24 mouse cellular contexts compared by ENCODE assay signal in the genomic region with DNA sequence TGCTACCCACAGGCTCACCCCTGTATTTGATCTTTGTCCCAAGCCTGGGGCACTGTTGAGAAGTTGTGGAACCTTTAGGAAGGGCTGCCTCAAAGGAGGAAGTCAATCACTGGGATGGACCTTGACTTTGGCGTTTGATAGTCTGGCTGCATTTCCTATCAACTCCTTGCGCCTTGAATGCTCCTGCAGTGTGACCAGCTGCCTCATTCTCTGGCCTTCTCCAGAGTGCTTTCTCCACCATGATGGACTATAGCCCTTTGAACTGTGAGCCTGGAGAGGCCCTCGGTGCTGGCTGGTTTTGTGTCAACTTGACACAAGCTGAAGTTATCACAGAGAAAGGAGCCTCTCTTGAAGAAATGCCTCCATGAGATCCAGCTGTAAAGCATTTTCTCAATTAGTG. TPM values are rescaled to one million over a fixed set of nuclear protein-coding genes. Genes with fewer than 3 reads are reported as not detected.
A peak's percentile ranks its signal among the peaks of the same experiment; 100 is the strongest.
DNase-seq lines count a peak whose midpoint lies in the region; ATAC-seq and TF ChIP-seq lines count a peak whose summit lies in the region.
"Had no signal": no experiment of that assay in that cellular context is flagged by ENCODE, and none has a peak within 500 bp of the region (broad histone marks: within the 10 kb centered on the region; RNA-seq: fewer than 3 reads in every experiment).

No protein-coding gene starts in this region.

- 81% methylated on average over 3 of the region's 3 CpGs for WGBS in intestine, embryonic 15.5 days
- 80% methylated on average over 3 of the region's 3 CpGs for WGBS in intestine, embryonic 16.5 days
- 46% methylated on average over 3 of the region's 3 CpGs for WGBS in intestine, postnatal 0 days
- 39% methylated on average over 3 of the region's 3 CpGs for WGBS in small intestine, adult 2 months

- no peaks in the 10 kb centered on the region for H3K27me3 ChIP-seq in intestine, embryonic 15.5 days (replicated peaks)
- H3K27me3 ChIP-seq in intestine, embryonic 16.5 days (replicated peaks; ENCODE audit: control insufficient read depth, insufficient read depth, low read length), result no peaks in the 10 kb centered on the region
- H3K27me3 ChIP-seq in intestine, postnatal 0 days (replicated peaks; ENCODE audit: control insufficient read depth, insufficient read depth, low read length), result no peaks in the 10 kb centered on the region
- no peaks in the 10 kb centered on the region for H3K27me3 ChIP-seq in small intestine, adult 2 months (ENCODE audit: control insufficient read depth, insufficient read depth, low read length)
- H3K27me3 ChIP-seq: CH12.LX, Patski had no signal

- no peak overlapping the region for H3K4me2 ChIP-seq in intestine, embryonic 15.5 days (replicated peaks)
- no peak overlapping the region for H3K4me2 ChIP-seq in intestine, embryonic 16.5 days (ENCODE audit: low read depth, low read length)
- H3K4me2 ChIP-seq in intestine, postnatal 0 days (replicated peaks; ENCODE audit: low read depth), result no peak overlapping the region

- intact Hi-C loops in left cerebral cortex, adult 2 months (cut with DNase I), result no loop called here

- no peak overlapping the region for H3K27ac ChIP-seq in intestine, embryonic 15.5 days
- no peak overlapping the region for H3K27ac ChIP-seq in intestine, embryonic 16.5 days (ENCODE audit: low read length)
- H3K27ac ChIP-seq in intestine, postnatal 0 days (ENCODE audit: low read depth, low read length), result peak overlapping the region; percentile 74
- peak overlapping the region; percentile 93 for H3K27ac ChIP-seq in small intestine, adult 2 months (ENCODE audit: insufficient read depth, low read depth, low read length)
- H3K27ac ChIP-seq in left cerebral cortex, adult 2 months, result no peak overlapping the region

- TF ChIP-seq POLR2A in small intestine, adult 2 months (IDR thresholded peaks at IDR 0.05; ENCODE audit: low read depth, low read length), result no peak

- H3K9me3 ChIP-seq in intestine, embryonic 15.5 days, result no peaks in the 10 kb centered on the region
- 0 out of 2 replicates have a peak, but pooled peaks cover 3% of the 10 kb centered on the region for H3K9me3 ChIP-seq in intestine, embryonic 16.5 days (ENCODE audit: control insufficient read depth, low read length)
- H3K9me3 ChIP-seq in intestine, postnatal 0 days (ENCODE audit: control insufficient read depth), result no peaks in the 10 kb centered on the region

- peak; percentile 48; the same call in 1 of the 2 replicates for ATAC-seq in intestine, embryonic 15.5 days
- peak; percentile 57 for ATAC-seq in intestine, embryonic 16.5 days
- ATAC-seq in intestine, postnatal 0 days, result peak; percentile 84
- ATAC-seq: activated CD4-positive, CD25-positive, alpha-beta regulatory T cell, adult 4 months; CD4-positive, CD25-positive, alpha-beta regulatory T cell, adult 4 months; Patski had no signal

- H3K4me1 ChIP-seq in intestine, embryonic 15.5 days (replicated peaks), result peaks cover 5% of the 10 kb centered on the region; the same call in 1 of the 2 replicates
- peaks cover 3% of the 10 kb centered on the region; the same call in 1 of the 2 replicates for H3K4me1 ChIP-seq in intestine, embryonic 16.5 days (ENCODE audit: control insufficient read depth, insufficient read depth, low read length)
- H3K4me1 ChIP-seq in intestine, postnatal 0 days (replicated peaks; ENCODE audit: control insufficient read depth, insufficient read depth, low read length), result peaks cover 4% of the 10 kb centered on the region; the same call in 1 of the 2 replicates
- peaks cover 20% of the 10 kb centered on the region; the same call in 1 of the 2 replicates for H3K4me1 ChIP-seq in small intestine, adult 2 months (ENCODE audit: control insufficient read depth, insufficient read depth, insufficient read length, low read length)

- no peaks in the 10 kb centered on the region for H3K36me3 ChIP-seq in intestine, embryonic 15.5 days
- no peaks in the 10 kb centered on the region for H3K36me3 ChIP-seq in intestine, embryonic 16.5 days (ENCODE audit: control insufficient read depth, insufficient read depth, low read length)
- no peaks in the 10 kb centered on the region for H3K36me3 ChIP-seq in intestine, postnatal 0 days (ENCODE audit: control insufficient read depth, insufficient read depth)
- H3K36me3 ChIP-seq in small intestine, adult 2 months (ENCODE audit: control insufficient read depth, insufficient read depth, low read length), result no peaks in the 10 kb centered on the region
- H3K36me3 ChIP-seq: G1E had no signal

- no peak for DNase-seq in layer of hippocampus, postnatal 10 days (ENCODE audit: low spot score in 2 of 2)
- DNase-seq in retina, postnatal 1 day, result no peak
- no peak for DNase-seq in MN1 (ENCODE audit: low spot score)
- DNase-seq in left cerebral cortex, adult 2 months (ENCODE audit: extremely low spot score in 1 of 2, low spot score in 2 of 2), result no peak
- DNase-seq: adrenal gland, adult 2 months; adrenal gland, adult 8-10 months; adrenal gland, postnatal 10 days; adrenal gland, postnatal 14 days; adrenal gland, postnatal 25 days; adrenal gland, postnatal 36 days; B cell, adult 2 months; cerebellum, adult 11 months; cerebellum, adult 11-12 months; cerebellum, adult 18-20 months had no signal

- no peak overlapping the region for H3K4me3 ChIP-seq in intestine, embryonic 15.5 days (replicated peaks)
- no peak overlapping the region for H3K4me3 ChIP-seq in intestine, embryonic 16.5 days (ENCODE audit: low read length)
- no peak overlapping the region for H3K4me3 ChIP-seq in intestine, postnatal 0 days (ENCODE audit: low read depth, low read length)
- no peak overlapping the region for H3K4me3 ChIP-seq in small intestine, adult 2 months (ENCODE audit: low read depth, low read length)
- no peak overlapping the region for H3K4me3 ChIP-seq in left cerebral cortex, adult 2 months

- TF ChIP-seq CTCF in intestine, postnatal 0 days (IDR thresholded peaks at IDR 0.05; ENCODE audit: low read depth), result no peak
- no peak for TF ChIP-seq CTCF in small intestine, adult 2 months (IDR thresholded peaks at IDR 0.05; ENCODE audit: extremely low read depth, insufficient read length, insufficient replicate concordance, low read depth, low read length)
- TF ChIP-seq CTCF in left cerebral cortex, adult 2 months (IDR thresholded peaks at IDR 0.05), result no peak

- no peak overlapping the region for H3K9ac ChIP-seq in intestine, embryonic 15.5 days
- H3K9ac ChIP-seq in intestine, embryonic 16.5 days (ENCODE audit: low read depth, low read length), result no peak overlapping the region
- no peak overlapping the region for H3K9ac ChIP-seq in intestine, postnatal 0 days (ENCODE audit: low read depth, low read length)

RNA-seq across cellular contexts. Expression of a gene that starts 10.9 kb away (rescaled TPM):
- 20.3 and 21.8 TPM in 2 replicates for polyA plus RNA-seq in intestine, embryonic 15.5 days (2015; fragmentation: Nextera tagmentation; extraction: Ambion mirVana)
- 25.4 and 27.4 TPM in 2 replicates for polyA plus RNA-seq in intestine, embryonic 16.5 days (2015; fragmentation: Nextera tagmentation; extraction: Ambion mirVana)
- 31.4 and 32.9 TPM in 2 replicates for polyA plus RNA-seq in intestine, postnatal 0 days (2015; fragmentation: Nextera tagmentation; extraction: Ambion mirVana)
- polyA plus RNA-seq in small intestine, adult 2 months (2012; rRNA removed), result 14.4 and 23.7 TPM in 2 replicates
- 10 to 100 TPM; 84.6 to 89.3 TPM for total RNA-seq in layer of hippocampus, postnatal 10 days (2021)
- 10 to 100 TPM; 82.0 to 88.7 TPM for total RNA-seq in left cerebral cortex, adult 2 months (2021)
- total RNA-seq: MEL had no signal

RNA-seq across cellular contexts. Expression of a gene that starts 33.7 kb away (rescaled TPM):
- polyA plus RNA-seq in intestine, embryonic 15.5 days (2015; fragmentation: Nextera tagmentation; extraction: Ambion mirVana), result 2.5 and 2.9 TPM in 2 replicates
- 1.4 and 2.5 TPM in 2 replicates for polyA plus RNA-seq in intestine, embryonic 16.5 days (2015; fragmentation: Nextera tagmentation; extraction: Ambion mirVana)
- polyA plus RNA-seq in intestine, postnatal 0 days (2015; fragmentation: Nextera tagmentation; extraction: Ambion mirVana), result 3.8 and 4.3 TPM in 2 replicates
- 9.1 and 27.5 TPM in 2 replicates for polyA plus RNA-seq in small intestine, adult 2 months (2012; rRNA removed)
- total RNA-seq in layer of hippocampus, postnatal 10 days (2021), result 10 to 100 TPM; 29.3 to 31.8 TPM
- 10 to 100 TPM; 48.5 to 56.3 TPM for total RNA-seq in left cerebral cortex, adult 2 months (2021)
- total RNA-seq: CH12.LX, MEL had no signal
- polyA plus RNA-seq: activated CD4-positive, CD25-positive, alpha-beta regulatory T cell, adult 4 months; CD4-positive, CD25-positive, alpha-beta regulatory T cell, adult 4 months; G1E had no signal

RNA-seq across cellular contexts. Expression of a gene that starts 37.9 kb away (rescaled TPM):
- 387 and 549 TPM in 2 replicates for polyA plus RNA-seq in intestine, embryonic 15.5 days (2015; fragmentation: Nextera tagmentation; extraction: Ambion mirVana)
- 264 and 268 TPM in 2 replicates for polyA plus RNA-seq in intestine, embryonic 16.5 days (2015; fragmentation: Nextera tagmentation; extraction: Ambion mirVana)
- polyA plus RNA-seq in intestine, postnatal 0 days (2015; fragmentation: Nextera tagmentation; extraction: Ambion mirVana), result 456 and 498 TPM in 2 replicates
- 14.2 and 17.9 TPM in 2 replicates for polyA plus RNA-seq in small intestine, adult 2 months (2012; rRNA removed)
- 10 to 100 TPM in 1 of 2 experiments, 1 to 10 TPM in 1; 5.7 to 13.2 TPM for total RNA-seq in layer of hippocampus, postnatal 10 days (2021)
- total RNA-seq in left cerebral cortex, adult 2 months (2021), result 10 to 100 TPM; 14.7 to 28.5 TPM

Comparison
In these comparisons a context has a peak if more than half of its experiments do, and no peak if none do; other contexts are left out.
1. H3K27ac ChIP-seq: peak in intestine, postnatal 0 days (single experiment) and small intestine, adult 2 months (single experiment); none in intestine, embryonic 15.5 days (single experiment), intestine, embryonic 16.5 days (single experiment) and left cerebral cortex, adult 2 months (single experiment).
2. RNA of a gene that starts 37.9 kb away (polyA plus RNA-seq): 387 to 549 TPM in intestine, embryonic 15.5 days, 456 to 498 TPM in intestine, postnatal 0 days and 264 to 268 TPM in intestine, embryonic 16.5 days; 14.2 to 17.9 TPM in small intestine, adult 2 months; every median in the first group is over 10 times any median in the second.
3. Peak in every context shown above with its lines, with median percentiles within 50 percentile points of each other: ATAC-seq.